Mouse (Mus musculus) bone marrow macrophage, adult 2 months (primary cell): ENCODE results near the gene Dtd1.

ENCODE experiments used
- CTCF ChIP-seq: IDR thresholded peaks from 2 replicates; pipeline ENCODE4 v1.5.1; 2012; ENCODE audit warnings: low read depth, mild to moderate bottlenecking, low read length, moderate library complexity
- POLR2A ChIP-seq: IDR thresholded peaks from 2 replicates; pipeline ENCODE4 v1.6.1; 2012; ENCODE audit warnings: mild to moderate bottlenecking, low read depth, low read length, borderline replicate concordance

- no peak for TF ChIP-seq CTCF
- TF ChIP-seq POLR2A: no peak
These were observed 142.3 kb downstream of the Dtd1 start for GRCm38 (mm10) chr2:144741973-144742372.
